Mouse (Mus musculus) forebrain, embryonic 14.5 days (tissue): ENCODE data around the gene Uncx. TPM values are rescaled to one million over a fixed set of nuclear protein-coding genes. Genes with fewer than 3 reads are reported as not detected.

ENCODE experiments used
- ATAC-seq: fragments of 200-750 bp; cut with Nextera tagmentation; 2 replicates; pipeline ENCODE4 v1.8.0; 2017; ENCODE audit warnings: mild to moderate bottlenecking, moderate library complexity
- DNase-seq: peaks from one replicate; pipeline ENCODE4 v3.0.0-alpha.2; 2015; ENCODE audit warnings: low spot score
- H3K27ac ChIP-seq: fragments of 300-500 bp; sonication (generic); 2 replicates; pipeline ENCODE4 v1.5.1; 2014; ENCODE audit warnings: low read depth, mild to moderate bottlenecking, control low read depth, low read length, moderate library complexity
- H3K27me3 ChIP-seq: fragments of 300-500 bp; sonication (generic); replicated peaks from 2 replicates; pipeline ENCODE4 v1.6.1; 2014; ENCODE audit warnings: low read length, control low read depth, mixed read lengths; ENCODE audit not compliant: control insufficient read depth, insufficient read depth
- H3K36me3 ChIP-seq: fragments of 300-500 bp; sonication (generic); 2 replicates; pipeline ENCODE4 v1.6.1; 2014; ENCODE audit warnings: low read length, control low read depth; ENCODE audit not compliant: control insufficient read depth, insufficient read depth
- H3K4me1 ChIP-seq: fragments of 300-500 bp; sonication (generic); 2 replicates; pipeline ENCODE4 v1.6.1; 2014; ENCODE audit warnings: antibody characterized with exemption, low read length, control low read depth; ENCODE audit not compliant: control insufficient read depth, insufficient read depth
- H3K4me2 ChIP-seq: fragments of 300-500 bp; sonication (generic); 2 replicates; pipeline ENCODE4 v1.6.1; 2014; ENCODE audit warnings: mild to moderate bottlenecking, control low read depth, low read length
- H3K4me3 ChIP-seq: fragments of 300-500 bp; sonication (generic); 2 replicates; pipeline ENCODE4 v1.5.1; 2014; ENCODE audit warnings: low read depth, low read length, control low read depth
- H3K9ac ChIP-seq: fragments of 300-500 bp; sonication (generic); 2 replicates; pipeline ENCODE4 v1.6.1; 2014; ENCODE audit warnings: mild to moderate bottlenecking, low read length, control low read depth, moderate library complexity
- H3K9me3 ChIP-seq: fragments of 300-500 bp; sonication (generic); replicated peaks from 2 replicates; pipeline ENCODE4 v1.6.1; 2016; ENCODE audit warnings: low read length, control low read depth, mixed read lengths; ENCODE audit not compliant: control insufficient read depth
- WGBS: fragments of 180-500 bp; shearing (Covaris S2); extraction: QIAGEN DNeasy Blood & Tissue Kit; methylation state at CpG from one replicate; pipeline ENCODE4 v1.1.7; 2014; 5-methylcytosine and 5-hydroxymethylcytosine counted together
- polyA plus RNA-seq: library from polyadenylated mRNA; unstranded; fragments of >200 nt; fragmentation: Nextera tagmentation; extraction: Ambion mirVana; gene quantifications from 2 replicates; pipeline ENCODE4 v1.2.1, GENCODE M21; 2014

Gene Uncx
- polyA plus RNA-seq, 1 experiment from 2014 or later = 2.3 TPM

GRCm38 (mm10) chr5:139537739-139538135, 5.6 kb upstream of the Uncx start:
- DNase-seq (no peak), ATAC-seq (no peak)
- H3K4me3 ChIP-seq = no peak overlapping the region
- 10% methylated on average over 3 of the region's 3 CpGs for WGBS
- H3K4me1 ChIP-seq = peaks cover 15% of the 10 kb centered on the region
- no peaks in the 10 kb centered on the region for H3K9me3 ChIP-seq
- no peak overlapping the region for H3K9ac ChIP-seq
- peaks cover 68% of the 10 kb centered on the region for H3K27me3 ChIP-seq
- H3K27ac ChIP-seq = peak overlapping the region; percentile 75
- no peak overlapping the region for H3K4me2 ChIP-seq
- no peaks in the 10 kb centered on the region for H3K36me3 ChIP-seq

- peaks cover 85% of the 10 kb centered on the region for H3K27me3 ChIP-seq
- H3K9me3 ChIP-seq = no peaks in the 10 kb centered on the region
- peak overlapping the region; percentile 26; the same call in 1 of the 2 replicates for H3K4me2 ChIP-seq
- ATAC-seq (no peak), DNase-seq (peak; percentile 55)
- H3K36me3 ChIP-seq = no peaks in the 10 kb centered on the region
- H3K9ac ChIP-seq = no peak overlapping the region
- no peak overlapping the region for H3K4me3 ChIP-seq
- WGBS = under 1% methylated on average over 44 of the region's 44 CpGs
- H3K27ac ChIP-seq = 0 out of 2 replicates have a peak overlapping the region, but pooled peaks have one; percentile 33
- peaks cover 8% of the 10 kb centered on the region for H3K4me1 ChIP-seq
These were observed 1.9 kb upstream of the Uncx start for GRCm38 (mm10) chr5:139541151-139542042.

DNA sequence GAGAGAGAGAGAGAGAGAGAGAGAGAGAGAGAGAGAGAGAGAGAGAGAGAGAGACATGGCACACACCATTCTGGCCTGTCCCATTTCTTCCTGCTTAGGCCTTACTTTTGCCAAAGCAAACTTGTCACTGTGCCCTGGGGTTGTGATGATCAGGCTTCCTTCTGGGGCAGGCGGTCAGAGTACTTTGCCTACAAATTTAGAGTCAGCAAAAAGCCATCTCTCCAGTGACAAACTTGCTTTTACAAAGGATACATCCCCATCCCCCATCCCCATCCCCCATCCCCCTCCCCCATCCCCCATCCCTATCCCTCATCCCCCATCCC, 1.3 kb upstream of the Uncx start:
- Histone ChIP-seq H3K4me2 (no peak overlapping the region), H3K9ac (no peak overlapping the region), H3K27me3 (peaks cover 86% of the 10 kb centered on the region), H3K27ac (no peak overlapping the region), H3K4me1 (peaks cover 7% of the 10 kb centered on the region), H3K4me3 (no peak overlapping the region), H3K9me3 (no peaks in the 10 kb centered on the region), H3K36me3 (no peaks in the 10 kb centered on the region)
- DNase-seq (no peak), ATAC-seq (no peak)
- WGBS = 0% methylated on average over 1 of the region's 1 CpGs

DNA sequence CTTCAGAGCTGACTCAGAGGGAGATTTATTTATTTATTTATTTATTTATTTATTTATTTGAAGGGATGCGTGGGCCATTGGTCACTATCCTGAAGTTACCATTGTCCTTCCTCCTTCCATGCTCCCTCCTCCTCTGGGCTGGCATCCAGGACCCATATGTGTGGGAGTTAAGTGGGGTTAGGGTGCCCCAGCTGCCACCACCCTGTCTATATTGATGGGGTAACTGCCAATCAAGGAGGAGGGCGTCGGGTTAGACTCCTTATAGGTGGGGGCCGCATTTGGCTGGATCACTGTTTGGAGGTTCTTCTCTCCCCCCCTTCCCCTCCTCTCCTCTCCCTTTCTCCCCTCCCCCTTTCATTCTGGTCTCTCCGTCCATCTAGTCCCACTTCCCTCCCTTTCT, 738 bp upstream of the Uncx start:
- Histone ChIP-seq H3K27me3 (peaks cover 86% of the 10 kb centered on the region), H3K4me1 (peaks cover 2% of the 10 kb centered on the region), H3K4me3 (no peak overlapping the region), H3K4me2 (no peak overlapping the region), H3K9ac (no peak overlapping the region), H3K27ac (no peak overlapping the region), H3K36me3 (no peaks in the 10 kb centered on the region), H3K9me3 (no peaks in the 10 kb centered on the region)
- ATAC-seq (no peak), DNase-seq (no peak)
- under 1% methylated on average over 5 of the region's 5 CpGs for WGBS

DNA sequence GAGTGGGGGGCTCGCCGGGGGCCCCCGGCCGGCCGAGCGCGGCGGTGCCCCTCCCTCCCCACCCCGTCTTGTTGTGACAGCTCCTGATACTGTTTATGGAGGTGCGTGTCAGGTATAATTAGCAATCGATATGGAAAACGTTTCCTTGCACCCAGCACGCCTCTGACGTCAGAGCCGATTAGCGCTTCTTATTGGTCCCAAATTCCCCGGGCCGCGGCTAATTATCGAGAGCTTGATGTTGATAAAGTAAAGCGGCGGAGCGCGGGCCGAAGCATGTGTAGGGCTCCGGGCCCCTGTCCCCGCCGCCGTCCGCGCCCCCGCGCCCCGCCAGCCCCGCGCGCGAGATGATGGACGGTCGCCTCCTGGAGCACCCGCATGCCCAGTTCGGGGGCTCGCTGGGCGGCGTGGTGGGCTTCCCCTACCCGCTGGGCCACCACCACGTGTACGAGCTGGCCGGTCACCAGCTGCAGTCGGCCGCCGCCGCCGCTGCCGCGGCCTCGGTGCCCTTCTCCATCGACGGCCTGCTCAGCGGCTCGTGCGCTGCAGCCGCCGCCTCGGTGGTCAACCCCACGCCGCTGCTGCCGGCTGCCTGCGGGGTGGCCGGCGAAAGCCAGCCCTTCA, 466 bp downstream of the Uncx start:
- H3K9ac ChIP-seq = peak overlapping the region; percentile 35; the same call in 1 of the 2 replicates

DNA sequence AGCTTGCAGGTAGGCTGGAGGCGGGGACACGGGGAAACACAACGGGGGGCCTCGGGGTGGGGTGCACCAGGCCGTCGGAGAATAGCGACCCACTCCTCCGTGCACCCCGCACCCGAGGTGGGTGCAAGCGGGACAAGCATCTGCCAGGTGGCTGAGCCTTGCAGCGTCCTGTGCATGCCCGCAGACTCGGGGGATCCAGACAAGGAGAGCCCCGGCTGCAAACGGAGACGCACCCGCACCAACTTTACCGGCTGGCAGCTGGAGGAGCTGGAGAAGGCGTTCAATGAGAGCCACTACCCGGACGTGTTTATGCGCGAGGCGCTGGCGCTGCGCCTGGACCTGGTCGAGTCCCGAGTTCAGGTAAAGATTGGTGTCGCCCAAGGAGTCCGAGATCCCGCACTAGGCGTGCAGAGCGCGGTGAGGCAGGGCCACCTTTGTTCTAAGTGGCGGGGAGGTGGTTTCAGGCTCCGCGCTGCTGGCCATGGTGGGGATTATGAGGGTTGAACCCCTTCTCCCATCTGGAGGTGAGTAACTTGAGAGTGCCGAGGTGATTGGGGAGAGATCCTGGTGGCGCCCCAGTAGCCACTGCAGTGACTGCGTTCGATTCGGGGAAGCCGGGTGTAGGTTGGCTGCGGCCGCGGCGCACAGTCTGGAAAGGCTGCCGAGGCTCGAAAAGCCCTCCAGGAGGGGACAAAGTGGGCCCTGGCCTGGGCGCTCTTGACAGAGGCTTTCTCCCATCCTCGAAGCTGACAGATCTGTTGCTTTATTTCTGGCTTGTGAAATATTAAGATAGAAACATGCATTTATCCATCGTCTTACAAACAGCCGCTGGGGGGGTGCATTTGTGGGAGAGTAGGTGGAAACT, 1.2 kb downstream of the Uncx start:
- Histone ChIP-seq H3K27ac (peak overlapping the region; percentile 27; the same call in 1 of the 2 replicates), H3K9me3 (no peaks in the 10 kb centered on the region), H3K9ac (peak overlapping the region; percentile 35; the same call in 1 of the 2 replicates), H3K4me1 (no peaks in the 10 kb centered on the region; the same call in none of the 2 replicates), H3K36me3 (no peaks in the 10 kb centered on the region), H3K27me3 (peaks cover 86% of the 10 kb centered on the region), H3K4me2 (peak overlapping the region; percentile 30), H3K4me3 (peak overlapping the region; percentile 27)
- no peak for ATAC-seq
- WGBS = under 1% methylated on average over 53 of the region's 54 CpGs
- no peak for DNase-seq

More for the DNA sequence above, 466 bp downstream of the Uncx start:
- DNase-seq (peak; percentile 82), ATAC-seq (peak; percentile 24; the same call in 1 of the 2 replicates)
- H3K36me3 ChIP-seq = no peaks in the 10 kb centered on the region
- peak overlapping the region; percentile 27 for H3K4me3 ChIP-seq
- no peaks in the 10 kb centered on the region; the same call in none of the 2 replicates for H3K4me1 ChIP-seq
- H3K4me2 ChIP-seq = peak overlapping the region; percentile 30
- H3K27ac ChIP-seq = peak overlapping the region; percentile 48; the same call in 1 of the 2 replicates
- under 1% methylated on average over 46 of the region's 71 CpGs for WGBS
- H3K9me3 ChIP-seq = no peaks in the 10 kb centered on the region
- H3K27me3 ChIP-seq = peaks cover 84% of the 10 kb centered on the region

GRCm38 (mm10) chr5:139545221-139545620, 1.9 kb downstream of the Uncx start:
- DNase-seq = no peak
- WGBS = 2% methylated on average over 7 of the region's 7 CpGs
- Histone ChIP-seq H3K9ac (no peak overlapping the region), H3K36me3 (no peaks in the 10 kb centered on the region), H3K27ac (no peak overlapping the region), H3K9me3 (no peaks in the 10 kb centered on the region), H3K4me2 (peak overlapping the region; percentile 14; the same call in 1 of the 2 replicates), H3K27me3 (peaks cover 86% of the 10 kb centered on the region), H3K4me3 (peak overlapping the region; percentile 27), H3K4me1 (no peaks in the 10 kb centered on the region; the same call in none of the 2 replicates)
- no peak for ATAC-seq

- 0 out of 2 replicates have a peak overlapping the region, but pooled peaks have one; percentile 25 for H3K4me2 ChIP-seq
- H3K27me3 ChIP-seq = peaks cover 80% of the 10 kb centered on the region
- H3K9ac ChIP-seq = peak overlapping the region; percentile 22
- ATAC-seq (no peak), DNase-seq (no peak)
- H3K9me3 ChIP-seq = no peaks in the 10 kb centered on the region
- 2% methylated on average over 9 of the region's 9 CpGs for WGBS
- H3K36me3 ChIP-seq = no peaks in the 10 kb centered on the region
- H3K4me3 ChIP-seq = peak overlapping the region; percentile 16
- H3K27ac ChIP-seq = no peak overlapping the region
- no peaks in the 10 kb centered on the region; the same call in 1 of the 2 replicates for H3K4me1 ChIP-seq
These were observed 2.5 kb downstream of the Uncx start for GRCm38 (mm10) chr5:139545673-139546335.
